Mouse (Mus musculus): ENCODE results near the gene Ptprq. TPM values are rescaled to one million over a fixed set of nuclear protein-coding genes. Genes with fewer than 3 reads are reported as not detected.

Gene Ptprq
- polyA plus RNA-seq, 1 experiment from 2014 or later = 0.10 TPM

GRCm38 (mm10) chr10:107514735-107515134 is 205.1 kb downstream of the Ptprq start:
- 90% methylated on average over 7 of the region's 7 CpGs for WGBS
- ATAC-seq (ENCODE audit: low FRiP score) = no peak

GRCm38 (mm10) chr10:107506397-107506796 is 213.5 kb downstream of the Ptprq start:
- Histone ChIP-seq H3K4me3 (ENCODE audit: low read depth, low read length) (no peak overlapping the region), H3K9ac (ENCODE audit: low read length) (no peak overlapping the region), H3K36me3 (ENCODE audit: control insufficient read depth, insufficient read depth, low read length) (no peaks in the 10 kb centered on the region), H3K4me1 (ENCODE audit: control insufficient read depth, insufficient read depth, low read length) (no peaks in the 10 kb centered on the region), H3K27ac (ENCODE audit: low read depth, low read length) (no peak overlapping the region), H3K27me3 (ENCODE audit: control insufficient read depth, insufficient read depth, low read length) (no peaks in the 10 kb centered on the region), H3K9me3 (ENCODE audit: control insufficient read depth, low read length) (no peaks in the 10 kb centered on the region), H3K4me2 (no peak overlapping the region)
- DNase-seq (ENCODE audit: low spot score, missing footprints) = peak; percentile 66
- no peak for ATAC-seq (ENCODE audit: low FRiP score)
- 80% methylated on average over 2 of the region's 2 CpGs for WGBS

More at GRCm38 (mm10) chr10:107514735-107515134, 205.1 kb downstream of the Ptprq start:
- H3K4me3 ChIP-seq (ENCODE audit: low read depth, low read length) = no peak overlapping the region
- no peaks in the 10 kb centered on the region for H3K36me3 ChIP-seq (ENCODE audit: control insufficient read depth, insufficient read depth, low read length)
- no peaks in the 10 kb centered on the region for H3K9me3 ChIP-seq (ENCODE audit: control insufficient read depth, low read length)
- DNase-seq (ENCODE audit: low spot score, missing footprints) = no peak
- H3K27me3 ChIP-seq (ENCODE audit: control insufficient read depth, insufficient read depth, low read length) = no peaks in the 10 kb centered on the region
- no peak overlapping the region for H3K27ac ChIP-seq (ENCODE audit: low read depth, low read length)
- no peaks in the 10 kb centered on the region for H3K4me1 ChIP-seq (ENCODE audit: control insufficient read depth, insufficient read depth, low read length)
- H3K9ac ChIP-seq (ENCODE audit: low read length) = no peak overlapping the region
- no peak overlapping the region for H3K4me2 ChIP-seq

GRCm38 (mm10) chr10:107503430-107503829 is 216.4 kb downstream of the Ptprq start:
- H3K4me2 ChIP-seq = no peak overlapping the region
- H3K4me3 ChIP-seq (ENCODE audit: low read depth, low read length) = no peak overlapping the region
- no peak overlapping the region for H3K9ac ChIP-seq (ENCODE audit: low read length)
- H3K4me1 ChIP-seq (ENCODE audit: control insufficient read depth, insufficient read depth, low read length) = no peaks in the 10 kb centered on the region
- no peak for ATAC-seq (ENCODE audit: low FRiP score)
- no peaks in the 10 kb centered on the region for H3K9me3 ChIP-seq (ENCODE audit: control insufficient read depth, low read length)
- 86% methylated on average over 4 of the region's 4 CpGs for WGBS
- no peak overlapping the region for H3K27ac ChIP-seq (ENCODE audit: low read depth, low read length)
- DNase-seq (ENCODE audit: low spot score, missing footprints) = no peak
- no peaks in the 10 kb centered on the region for H3K36me3 ChIP-seq (ENCODE audit: control insufficient read depth, insufficient read depth, low read length)
- H3K27me3 ChIP-seq (ENCODE audit: control insufficient read depth, insufficient read depth, low read length) = no peaks in the 10 kb centered on the region

- no peak for DNase-seq (ENCODE audit: low spot score, missing footprints)
- no peak for ATAC-seq (ENCODE audit: low FRiP score)
- Histone ChIP-seq H3K36me3 (ENCODE audit: control insufficient read depth, insufficient read depth, low read length) (no peaks in the 10 kb centered on the region), H3K27me3 (ENCODE audit: control insufficient read depth, insufficient read depth, low read length) (no peaks in the 10 kb centered on the region), H3K9me3 (ENCODE audit: control insufficient read depth, low read length) (no peaks in the 10 kb centered on the region), H3K4me2 (no peak overlapping the region), H3K4me1 (ENCODE audit: control insufficient read depth, insufficient read depth, low read length) (no peaks in the 10 kb centered on the region), H3K4me3 (ENCODE audit: low read depth, low read length) (no peak overlapping the region), H3K9ac (ENCODE audit: low read length) (no peak overlapping the region), H3K27ac (ENCODE audit: low read depth, low read length) (no peak overlapping the region)
- WGBS = 92% methylated on average over 7 of the region's 7 CpGs
Observed at GRCm38 (mm10) chr10:107502193-107502592, 217.7 kb downstream of the Ptprq start.

GRCm38 (mm10) chr10:107499656-107500055 is 220.2 kb downstream of the Ptprq start:
- H3K27ac ChIP-seq (ENCODE audit: low read depth, low read length) = no peak overlapping the region
- WGBS = 84% methylated on average over 7 of the region's 7 CpGs
- no peaks in the 10 kb centered on the region for H3K9me3 ChIP-seq (ENCODE audit: control insufficient read depth, low read length)
- no peak overlapping the region for H3K4me3 ChIP-seq (ENCODE audit: low read depth, low read length)
- H3K4me2 ChIP-seq = no peak overlapping the region
- ATAC-seq (ENCODE audit: low FRiP score) = no peak
- H3K36me3 ChIP-seq (ENCODE audit: control insufficient read depth, insufficient read depth, low read length) = no peaks in the 10 kb centered on the region
- H3K9ac ChIP-seq (ENCODE audit: low read length) = no peak overlapping the region
- no peaks in the 10 kb centered on the region for H3K27me3 ChIP-seq (ENCODE audit: control insufficient read depth, insufficient read depth, low read length)
- no peaks in the 10 kb centered on the region for H3K4me1 ChIP-seq (ENCODE audit: control insufficient read depth, insufficient read depth, low read length)
- DNase-seq (ENCODE audit: low spot score, missing footprints) = no peak

- no peaks in the 10 kb centered on the region for H3K4me1 ChIP-seq (ENCODE audit: control insufficient read depth, insufficient read depth, low read length)
- no peak overlapping the region for H3K4me2 ChIP-seq
- no peak overlapping the region for H3K27ac ChIP-seq (ENCODE audit: low read depth, low read length)
- no peak for DNase-seq (ENCODE audit: low spot score, missing footprints)
- WGBS = 85% methylated on average over 1 of the region's 1 CpGs
- H3K27me3 ChIP-seq (ENCODE audit: control insufficient read depth, insufficient read depth, low read length) = no peaks in the 10 kb centered on the region
- no peaks in the 10 kb centered on the region for H3K9me3 ChIP-seq (ENCODE audit: control insufficient read depth, low read length)
- H3K9ac ChIP-seq (ENCODE audit: low read length) = no peak overlapping the region
- no peak overlapping the region for H3K4me3 ChIP-seq (ENCODE audit: low read depth, low read length)
- no peak for ATAC-seq (ENCODE audit: low FRiP score)
- no peaks in the 10 kb centered on the region for H3K36me3 ChIP-seq (ENCODE audit: control insufficient read depth, insufficient read depth, low read length)
Observed at GRCm38 (mm10) chr10:107496402-107496801, 223.4 kb downstream of the Ptprq start.

GRCm38 (mm10) chr10:107494568-107494967 is 225.3 kb downstream of the Ptprq start, which contains the start of gene Myf6:
TSS of gene Myf6 (minus strand) at chr10:107494737.
- DNase-seq (ENCODE audit: low spot score, missing footprints) = no peak
- Histone ChIP-seq H3K27me3 (ENCODE audit: control insufficient read depth, insufficient read depth, low read length) (no peaks in the 10 kb centered on the region), H3K9ac (ENCODE audit: low read length) (0 out of 2 replicates have a peak within 1 kb of the TSS, but pooled peaks have one; percentile 20), H3K9me3 (ENCODE audit: control insufficient read depth, low read length) (no peaks in the 10 kb centered on the region), H3K4me3 (ENCODE audit: low read depth, low read length) (no peak within 1 kb of the TSS), H3K4me1 (ENCODE audit: control insufficient read depth, insufficient read depth, low read length) (no peaks in the 10 kb centered on the region), H3K36me3 (ENCODE audit: control insufficient read depth, insufficient read depth, low read length) (no peaks in the 10 kb centered on the region), H3K4me2 (peak within 1 kb of the TSS; percentile 29), H3K27ac (ENCODE audit: low read depth, low read length) (no peak within 1 kb of the TSS)
- WGBS = 92% methylated on average over 6 of the region's 6 CpGs
- no peak for ATAC-seq (ENCODE audit: low FRiP score)

- peak; percentile 83 for ATAC-seq (ENCODE audit: low FRiP score)
Observed at GRCm38 (mm10) chr10:107493580-107494474, 226.0 kb downstream of the Ptprq start.

GRCm38 (mm10) chr10:107492867-107493579 is 226.8 kb downstream of the Ptprq start:
- Histone ChIP-seq H3K4me2 (peak overlapping the region; percentile 29), H3K36me3 (ENCODE audit: control insufficient read depth, insufficient read depth, low read length) (no peaks in the 10 kb centered on the region), H3K27ac (ENCODE audit: low read depth, low read length) (no peak overlapping the region), H3K27me3 (ENCODE audit: control insufficient read depth, insufficient read depth, low read length) (no peaks in the 10 kb centered on the region), H3K4me1 (ENCODE audit: control insufficient read depth, insufficient read depth, low read length) (peaks cover 2% of the 10 kb centered on the region; the same call in 1 of the 2 replicates), H3K9ac (ENCODE audit: low read length) (no peak overlapping the region), H3K9me3 (ENCODE audit: control insufficient read depth, low read length) (no peaks in the 10 kb centered on the region), H3K4me3 (ENCODE audit: low read depth, low read length) (0 out of 2 replicates have a peak overlapping the region, but pooled peaks have one; percentile 2)
- 45% methylated on average over 18 of the region's 18 CpGs for WGBS
- ATAC-seq (ENCODE audit: low FRiP score) (peak; percentile 66), DNase-seq (ENCODE audit: low spot score, missing footprints) (peak; percentile 91)

More at GRCm38 (mm10) chr10:107493580-107494474, 226.0 kb downstream of the Ptprq start:
- H3K9me3 ChIP-seq (ENCODE audit: control insufficient read depth, low read length) = no peaks in the 10 kb centered on the region
- DNase-seq (ENCODE audit: low spot score, missing footprints) = no peak
- WGBS = 48% methylated on average over 19 of the region's 20 CpGs
- 0 out of 2 replicates have a peak overlapping the region, but pooled peaks have one; percentile 2 for H3K4me3 ChIP-seq (ENCODE audit: low read depth, low read length)
- H3K4me2 ChIP-seq = peak overlapping the region; percentile 29
- H3K4me1 ChIP-seq (ENCODE audit: control insufficient read depth, insufficient read depth, low read length) = no peaks in the 10 kb centered on the region
- H3K27ac ChIP-seq (ENCODE audit: low read depth, low read length) = no peak overlapping the region
- H3K36me3 ChIP-seq (ENCODE audit: control insufficient read depth, insufficient read depth, low read length) = no peaks in the 10 kb centered on the region
- H3K27me3 ChIP-seq (ENCODE audit: control insufficient read depth, insufficient read depth, low read length) = no peaks in the 10 kb centered on the region
- 0 out of 2 replicates have a peak overlapping the region, but pooled peaks have one; percentile 20 for H3K9ac ChIP-seq (ENCODE audit: low read length)
